Mouse (Mus musculus) bone marrow, adult 2 months (tissue): ENCODE results near the gene Izumo1. TPM values are rescaled to one million over a fixed set of nuclear protein-coding genes. Genes with fewer than 3 reads are reported as not detected.

Experiments used
- H3K27ac ChIP-seq: fragments of 200-500 bp; 2 replicates; pipeline ENCODE4 v1.5.1; 2012; ENCODE audit warnings: low read depth, mild to moderate bottlenecking, control low read depth, inconsistent platforms, low read length; ENCODE audit not compliant: control insufficient read depth, poor library complexity, insufficient read depth
- H3K4me1 ChIP-seq: fragments of 200-500 bp; 2 replicates; pipeline ENCODE4 v1.6.1; 2011; ENCODE audit warnings: low read length; ENCODE audit not compliant: control insufficient read depth, insufficient read depth
- H3K4me3 ChIP-seq: fragments of 200-500 bp; replicated peaks from 2 replicates; pipeline ENCODE3; 2011; ENCODE audit warnings: mild to moderate bottlenecking, low read depth, low read length, control low read depth; ENCODE audit not compliant: control insufficient read depth
- CTCF ChIP-seq: fragments of 200-500 bp; IDR thresholded peaks from 2 replicates; pipeline ENCODE4 v1.5.1; 2011; ENCODE audit warnings: low read length, control low read depth; ENCODE audit not compliant: control insufficient read depth, insufficient read depth
- POLR2A ChIP-seq: fragments of 200-500 bp; IDR thresholded peaks from 2 replicates; pipeline ENCODE4 v1.6.1; 2011; ENCODE audit warnings: low read depth, mild to moderate bottlenecking, control low read depth, low read length, borderline replicate concordance; ENCODE audit not compliant: control insufficient read depth
- WGBS: fragments of 180-500 bp; shearing (Covaris S2); methylation state at CpG from one replicate; pipeline ENCODE4 v1.1.7; 2018; 5-methylcytosine and 5-hydroxymethylcytosine counted together
- polyA plus RNA-seq: library from polyadenylated mRNA; stranded (reverse); fragments of >200 nt; gene quantifications from 2 replicates; pipeline ENCODE4 v1.2.4, GENCODE M21; 2011; ENCODE audit warnings: low replicate concordance; ENCODE audit not compliant: missing spikeins, insufficient read depth, insufficient read length

The Izumo1 gene
- polyA plus RNA-seq, 1 experiment: 1.1 TPM

- no peak overlapping the region for H3K27ac ChIP-seq
- WGBS: 77% methylated on average over 9 of the region's 9 CpGs
- H3K4me3 ChIP-seq: no peak overlapping the region
- H3K4me1 ChIP-seq: no peaks in the 10 kb centered on the region; the same call in 1 of the 2 replicates
- TF ChIP-seq CTCF (no peak), POLR2A (no peak)
Observed at GRCm38 (mm10) chr7:45605704-45606289, 15.8 kb upstream of the Izumo1 start.

GRCm38 (mm10) chr7:45609511-45609910 is 12.1 kb upstream of the Izumo1 start:
- TF ChIP-seq POLR2A: no peak
- Histone ChIP-seq H3K4me1 (no peaks in the 10 kb centered on the region), H3K4me3 (no peak overlapping the region), H3K27ac (no peak overlapping the region)
- WGBS: 63% methylated on average over 1 of the region's 1 CpGs

DNA sequence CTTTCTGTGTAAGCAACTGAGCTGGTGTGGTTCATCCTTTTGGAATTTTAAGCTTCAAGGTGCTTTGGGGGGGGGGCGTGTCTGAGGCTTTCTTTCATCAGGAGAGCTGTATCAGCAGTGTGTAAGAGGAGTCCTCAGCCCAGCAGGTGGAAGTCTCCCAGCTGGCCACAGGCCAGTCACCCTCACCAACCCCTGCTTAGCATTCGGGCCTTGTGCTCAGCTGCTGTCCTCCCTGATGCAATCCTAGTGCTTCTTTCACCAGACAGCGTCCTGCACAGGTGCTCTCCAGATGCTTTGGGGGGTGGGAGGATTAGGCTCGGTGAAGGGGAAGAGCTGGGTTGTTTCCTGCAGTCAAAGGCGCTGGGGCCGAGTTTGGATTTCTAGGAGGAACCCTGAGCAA is 5.3 kb upstream of the Izumo1 start:
- WGBS: 54% methylated on average over 6 of the region's 6 CpGs
- Histone ChIP-seq H3K4me3 (no peak overlapping the region), H3K27ac (no peak overlapping the region), H3K4me1 (no peaks in the 10 kb centered on the region)
- TF ChIP-seq POLR2A (no peak), CTCF (no peak)

DNA sequence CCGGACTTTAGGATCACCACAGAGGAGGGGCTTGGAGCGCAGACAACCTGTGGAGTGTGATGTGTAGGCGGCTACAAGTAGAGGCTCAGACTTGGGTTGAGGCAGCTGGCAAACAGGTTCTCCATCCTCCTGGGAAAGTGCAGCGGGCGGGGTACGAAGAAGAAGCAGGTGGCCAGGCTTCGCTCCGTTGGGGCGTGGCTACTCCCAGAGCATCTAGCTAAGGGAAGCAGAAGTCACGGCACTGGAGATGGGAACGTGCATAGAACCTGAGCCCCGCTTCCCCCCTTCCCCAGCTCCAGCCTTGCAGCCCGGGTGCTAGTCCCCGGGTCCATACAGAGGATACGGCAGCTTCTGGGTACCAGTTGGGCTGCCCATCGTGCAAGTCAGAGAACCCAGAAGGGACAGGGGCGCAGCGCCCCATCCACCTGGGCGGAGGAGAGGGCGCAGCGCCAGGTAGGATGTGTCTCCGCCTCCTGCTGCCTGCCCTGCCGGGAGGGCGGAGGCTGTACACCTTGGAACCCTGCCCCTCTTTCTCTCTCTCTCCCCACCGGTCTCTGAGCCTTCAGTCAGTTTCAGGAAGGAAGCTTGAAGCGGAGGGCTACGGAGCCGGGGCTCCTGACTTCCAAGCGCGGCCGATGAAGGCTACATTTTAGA is 4.4 kb upstream of the Izumo1 start, which contains the start of gene Fut1:
Gene Fut1, plus strand, starts transcription at position 248 of the 654 bp plus-strand sequence.
- WGBS: 23% methylated on average over 31 of the region's 31 CpGs
- Histone ChIP-seq H3K4me1 (no peaks in the 10 kb centered on the region), H3K4me3 (no peak within 1 kb of the TSS), H3K27ac (no peak within 1 kb of the TSS)
- no peak for TF ChIP-seq CTCF

DNA sequence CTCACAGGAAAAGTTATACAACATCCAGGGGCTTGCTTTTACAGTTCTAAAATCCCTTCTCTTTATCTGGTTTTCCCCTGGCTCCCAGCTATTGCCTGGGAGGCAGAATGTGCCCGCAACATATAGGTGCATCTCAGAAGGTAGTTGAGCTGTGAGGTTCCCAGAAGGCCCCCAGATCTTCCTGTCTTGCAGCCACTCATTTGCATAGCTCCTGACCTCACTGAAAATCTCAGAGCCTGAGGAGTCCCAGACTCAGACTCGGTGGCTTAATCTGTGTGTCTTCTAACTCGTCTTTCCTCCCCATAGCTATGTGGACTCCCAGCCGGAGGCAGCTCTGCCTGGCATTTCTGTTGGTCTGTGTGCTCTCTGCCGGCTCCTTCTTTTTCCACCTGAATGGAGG is 3.3 kb upstream of the Izumo1 start:
- Histone ChIP-seq H3K4me3 (no peak overlapping the region), H3K27ac (no peak overlapping the region), H3K4me1 (no peaks in the 10 kb centered on the region)
- WGBS: 72% methylated on average over 5 of the region's 5 CpGs
- TF ChIP-seq POLR2A (no peak), CTCF (no peak)

- WGBS: 86% methylated on average over 5 of the region's 5 CpGs
- H3K27ac ChIP-seq: no peak overlapping the region
Observed at GRCm38 (mm10) chr7:45619592-45619991, 2.0 kb upstream of the Izumo1 start.

GRCm38 (mm10) chr7:45623507-45623906 is 1.9 kb downstream of the Izumo1 start:
- H3K27ac ChIP-seq: no peak overlapping the region
- no peaks in the 10 kb centered on the region for H3K4me1 ChIP-seq
- whole genome bisulfite sequencing: 89% methylated on average over 11 of the region's 11 CpGs
- H3K4me3 ChIP-seq: no peak overlapping the region
- TF ChIP-seq POLR2A (no peak), CTCF (no peak)

More at GRCm38 (mm10) chr7:45619592-45619991, 2.0 kb upstream of the Izumo1 start:
- Histone ChIP-seq H3K4me3 (no peak overlapping the region), H3K4me1 (no peaks in the 10 kb centered on the region)
- TF ChIP-seq CTCF: no peak
- no peak for TF ChIP-seq POLR2A

GRCm38 (mm10) chr7:45624718-45625117 is 3.1 kb downstream of the Izumo1 start:
- no peak overlapping the region for H3K4me3 ChIP-seq
- TF ChIP-seq POLR2A (no peak), CTCF (no peak)
- no peaks in the 10 kb centered on the region for H3K4me1 ChIP-seq
- no peak overlapping the region for H3K27ac ChIP-seq
- WGBS: 86% methylated on average over 3 of the region's 3 CpGs

DNA sequence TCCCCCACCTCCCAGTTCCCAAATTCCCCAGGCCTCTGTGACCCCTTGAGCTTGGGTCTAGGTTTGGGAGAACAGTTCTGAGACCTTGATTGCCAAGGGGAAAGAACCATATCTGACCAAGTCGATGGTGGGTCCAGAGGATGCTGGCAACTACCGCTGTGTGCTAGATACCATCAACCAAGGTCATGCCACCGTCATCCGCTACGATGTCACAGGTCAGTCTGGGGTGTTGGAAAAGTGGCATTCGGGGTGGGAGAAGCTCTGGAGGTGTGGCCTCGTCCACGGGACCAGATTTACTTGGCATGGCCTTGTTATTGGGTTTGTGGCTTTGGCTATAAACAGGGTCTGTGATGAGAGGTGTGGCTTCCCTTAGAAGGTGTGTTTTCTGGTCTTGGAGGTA is 3.9 kb downstream of the Izumo1 start:
- H3K27ac ChIP-seq: no peak overlapping the region
- TF ChIP-seq POLR2A (no peak), CTCF (no peak)

More for the DNA sequence above, 3.9 kb downstream of the Izumo1 start:
- Histone ChIP-seq H3K4me3 (no peak overlapping the region), H3K4me1 (no peaks in the 10 kb centered on the region)
- WGBS: 74% methylated on average over 8 of the region's 8 CpGs
